Mouse (Mus musculus): ENCODE measurements at regions not wholly inside any gene's neighbourhood (a gene's known extent, or its start where the extent isn't known, plus 50 kb on each side); places are given as distances from the start of the nearest gene placed in this dataset.
A peak's percentile ranks its signal among the peaks of the same experiment; 100 is the strongest.
"Not testable (repeated sequence)": the region's sequence is repeated elsewhere in the genome, so short reads cannot be mapped to it uniquely, and the experiment has no call there.

GRCm38 (mm10) chr5:109842186-109842978, 80.8 kb upstream of the Gm15446 start:
- DNase-seq (ENCODE audit: extremely low spot score in 1 of 2, low spot score in 1 of 2), result not testable (repeated sequence)

GRCm38 (mm10) chr5:109844236-109844635, 79.0 kb upstream of the Gm15446 start:
- DNase-seq (ENCODE audit: extremely low spot score in 1 of 2, low spot score in 1 of 2), result not testable (repeated sequence)

- peak in 1 of 2 experiments; percentile 1 for DNase-seq (ENCODE audit: extremely low spot score in 1 of 2, low spot score in 1 of 2)
These were observed 78.4 kb upstream of the Gm15446 start for GRCm38 (mm10) chr5:109844753-109845186.

- not testable (repeated sequence) for DNase-seq (ENCODE audit: extremely low spot score in 1 of 2, low spot score in 1 of 2)
These were observed 72.0 kb upstream of the Gm15446 start for GRCm38 (mm10) chr5:109851225-109851624.

DNA sequence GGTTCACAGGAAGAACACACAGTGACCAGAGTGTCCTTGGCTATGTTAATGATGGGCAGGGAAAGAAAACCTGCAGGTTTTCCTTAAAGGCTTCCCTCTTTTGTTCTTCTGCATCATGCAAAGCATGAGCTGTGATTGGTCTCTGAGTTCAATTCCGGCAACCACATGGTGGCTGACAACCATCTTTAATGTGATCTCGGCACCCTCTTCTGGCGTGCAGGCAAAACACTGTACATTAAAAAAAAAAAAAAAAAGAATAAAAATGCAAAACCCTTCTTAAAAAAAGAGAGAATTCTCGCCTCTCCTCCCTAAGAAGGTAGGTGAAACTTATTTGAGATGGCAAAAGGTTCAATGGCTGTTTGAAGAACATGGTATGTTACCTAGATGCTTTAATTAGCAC, 62.8 kb upstream of the Gm15446 start:
- DNase-seq (ENCODE audit: extremely low spot score in 1 of 2, low spot score in 1 of 2), result no peak

DNA sequence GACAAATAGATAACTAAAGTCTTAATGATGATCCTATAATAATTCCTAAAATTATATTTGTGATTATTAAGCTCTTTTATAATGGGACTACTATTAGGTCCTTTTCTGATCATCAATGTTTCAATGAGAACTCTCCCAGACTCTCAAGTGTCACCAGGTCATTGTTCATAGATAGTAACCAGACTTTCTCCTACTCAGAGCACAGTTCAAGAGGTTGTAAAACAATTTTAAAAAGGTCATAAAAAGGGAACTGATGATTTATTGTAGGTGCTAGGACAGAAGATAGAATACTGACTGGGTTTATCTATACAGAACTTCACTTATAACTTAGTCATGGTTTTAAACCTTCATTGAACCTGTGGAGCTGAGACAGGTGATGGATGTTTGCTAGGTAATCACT, 58.7 kb upstream of the Gm15446 start:
- DNase-seq (ENCODE audit: extremely low spot score in 1 of 2, low spot score in 1 of 2), result not testable (repeated sequence)

DNA sequence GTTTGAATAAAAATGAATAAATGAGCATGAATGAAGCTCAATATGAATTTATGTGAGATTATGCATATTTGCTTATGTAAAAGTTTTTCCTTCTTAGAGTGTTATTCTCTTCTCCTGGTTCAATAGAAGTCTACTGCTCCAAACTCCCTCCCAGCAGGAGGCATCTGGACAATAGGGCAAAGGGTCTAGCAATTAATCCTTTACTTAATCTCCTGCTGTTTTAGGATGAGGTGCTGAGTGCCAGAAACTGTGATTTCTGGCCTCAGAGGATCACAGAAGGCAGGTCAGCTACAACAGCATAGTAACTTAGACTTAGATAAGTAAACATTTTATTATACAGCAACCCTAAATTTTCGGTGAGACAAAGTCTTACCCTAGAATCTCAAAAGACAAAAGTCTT, 57.6 kb upstream of the Gm15446 start:
- DNase-seq (ENCODE audit: extremely low spot score in 1 of 2, low spot score in 1 of 2), result no peak

DNA sequence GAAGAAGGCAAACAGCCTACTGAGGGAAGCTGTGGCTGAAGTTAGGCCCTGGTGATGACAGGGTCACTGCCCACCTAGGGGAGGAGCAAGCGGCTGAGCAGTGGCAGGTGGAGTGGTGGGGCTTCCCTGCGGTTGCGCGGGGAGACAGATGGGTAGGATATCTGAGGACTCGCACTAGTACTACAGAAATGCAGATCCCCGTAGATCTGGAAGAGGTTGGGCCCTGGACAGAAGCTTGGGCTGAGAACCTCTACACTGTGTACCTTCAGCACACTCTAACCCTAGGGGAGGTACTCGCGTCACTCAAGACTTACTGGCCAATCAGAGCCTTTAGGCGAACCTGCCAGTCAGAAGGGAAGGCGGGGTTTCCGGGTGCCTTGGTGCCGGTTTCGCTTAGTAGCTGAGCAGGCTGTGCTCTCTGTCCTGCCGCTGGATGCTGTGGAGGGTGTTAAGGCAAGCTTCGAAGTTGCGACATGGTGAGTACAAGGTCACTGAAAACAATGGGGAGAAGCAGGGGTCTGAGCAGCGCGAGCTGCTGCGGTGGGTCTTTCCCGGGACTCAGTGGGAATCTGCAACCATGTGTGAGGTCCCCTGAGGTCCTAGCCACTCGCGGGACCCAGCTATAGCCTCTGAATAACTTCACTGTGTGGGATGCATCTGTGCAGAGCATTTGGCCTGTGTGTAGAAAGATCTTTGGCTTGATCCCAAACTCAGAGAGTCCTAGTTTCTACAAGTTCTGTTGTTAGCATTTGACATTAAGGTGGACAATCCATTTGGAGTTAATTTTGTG, 56.7 kb upstream of the Gm15446 start:
- peak; percentile 84 to 88 for DNase-seq (ENCODE audit: extremely low spot score in 1 of 2, low spot score in 1 of 2)

GRCm38 (mm10) chr5:109867221-109867620, 56.0 kb upstream of the Gm15446 start:
- not testable (repeated sequence) for DNase-seq (ENCODE audit: extremely low spot score in 1 of 2, low spot score in 1 of 2)

All from frontal cortex, adult 2 months (tissue).